Mouse (Mus musculus): ENCODE measurements at regions not wholly inside any gene's neighbourhood (a gene's known extent, or its start where the extent isn't known, plus 50 kb on each side); places are given as distances from the start of the nearest gene placed in this dataset.
"Not testable (repeated sequence)": the region's sequence is repeated elsewhere in the genome, so short reads cannot be mapped to it uniquely, and the experiment has no call there.

DNA sequence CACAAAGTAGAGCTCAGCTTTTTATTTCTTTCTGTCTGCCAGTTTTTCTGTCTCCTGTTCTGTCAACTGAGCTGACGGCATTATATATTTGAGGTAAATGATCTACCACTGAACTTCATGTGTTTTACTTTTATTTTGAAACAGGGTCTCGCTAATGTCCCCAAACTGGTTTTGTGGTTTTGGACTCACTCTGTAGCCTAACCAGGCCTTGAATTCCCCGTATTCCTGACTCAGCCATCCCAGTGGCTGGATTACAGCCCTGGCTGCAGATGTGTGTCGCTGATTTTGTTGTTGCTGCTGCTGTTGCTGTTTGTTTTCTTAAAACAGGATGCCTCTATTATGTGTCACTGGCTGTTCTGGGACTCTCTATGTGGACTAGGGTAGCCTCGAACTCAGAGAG, 317.3 kb upstream of the Irx1 start:
- no peak for DNase-seq (ENCODE audit: low spot score in 2 of 2)

- DNase-seq (ENCODE audit: low spot score in 2 of 2) = no peak
Measured at GRCm38 (mm10) chr13:72282764-72283163, 319.2 kb upstream of the Irx1 start.

DNA sequence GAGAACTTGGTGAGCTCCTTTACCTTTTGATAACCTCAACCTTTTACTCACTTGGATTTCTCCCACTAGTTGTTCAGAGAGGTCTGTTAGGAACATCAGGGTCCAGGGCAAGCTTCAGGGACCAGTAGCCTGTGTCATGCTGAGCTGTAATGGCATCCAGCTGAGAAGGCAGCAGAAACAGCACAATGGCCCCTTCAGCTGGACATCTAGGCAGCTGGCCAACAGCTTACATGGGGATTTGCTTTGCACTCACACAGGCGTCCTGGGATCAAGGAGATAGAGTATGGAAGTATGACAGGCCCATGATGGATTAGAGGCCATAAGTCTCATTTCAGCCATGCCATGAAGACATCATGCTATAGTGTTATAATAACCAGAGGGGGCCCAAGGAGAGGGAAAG, 320.2 kb upstream of the Irx1 start:
- no peak for DNase-seq (ENCODE audit: low spot score in 2 of 2)

DNA sequence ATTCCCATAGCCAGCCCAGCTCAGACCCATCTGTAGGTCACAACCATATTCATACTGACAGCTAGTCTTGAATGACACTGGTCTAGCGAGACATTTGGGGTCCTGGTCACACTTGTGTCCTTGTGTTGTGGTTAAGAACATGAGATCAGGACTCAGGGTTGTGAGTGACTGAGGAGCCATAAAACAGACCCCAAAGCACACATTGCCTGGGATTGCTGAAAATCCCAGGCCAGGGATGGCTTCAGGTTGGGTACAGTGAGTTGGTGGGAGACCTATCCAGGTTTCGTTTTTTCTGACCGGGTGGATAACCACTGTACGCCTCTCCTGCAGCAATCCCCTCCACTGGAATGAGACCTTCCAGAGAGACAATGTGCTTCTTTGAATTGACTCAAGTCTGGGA, 322.8 kb upstream of the Irx1 start:
- no peak for DNase-seq (ENCODE audit: low spot score in 2 of 2)

GRCm38 (mm10) chr13:72288381-72289092, 325.0 kb upstream of the Irx1 start:
- DNase-seq (ENCODE audit: low spot score in 2 of 2) = no peak

DNA sequence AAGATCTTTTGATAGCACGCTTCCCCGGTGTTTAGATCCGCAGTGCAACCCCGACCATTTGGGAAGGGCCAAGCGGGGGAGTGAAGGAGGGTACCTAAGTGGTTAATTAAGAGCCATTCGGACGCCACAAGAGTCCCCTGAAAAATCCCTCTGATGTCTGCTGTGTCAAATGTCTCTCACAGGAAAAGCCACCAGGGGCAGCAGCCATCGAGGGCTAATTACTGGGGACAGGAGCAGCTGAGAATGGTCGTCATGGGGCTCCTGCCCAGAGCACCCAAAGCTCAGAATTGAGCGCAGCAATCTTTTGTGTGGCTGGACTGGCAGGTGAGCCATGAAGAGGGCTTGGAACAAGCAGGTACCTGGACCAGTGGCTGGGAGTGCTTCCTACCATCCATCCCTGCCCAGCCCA, 325.6 kb upstream of the Irx1 start:
- DNase-seq (ENCODE audit: low spot score in 2 of 2) = no peak

DNA sequence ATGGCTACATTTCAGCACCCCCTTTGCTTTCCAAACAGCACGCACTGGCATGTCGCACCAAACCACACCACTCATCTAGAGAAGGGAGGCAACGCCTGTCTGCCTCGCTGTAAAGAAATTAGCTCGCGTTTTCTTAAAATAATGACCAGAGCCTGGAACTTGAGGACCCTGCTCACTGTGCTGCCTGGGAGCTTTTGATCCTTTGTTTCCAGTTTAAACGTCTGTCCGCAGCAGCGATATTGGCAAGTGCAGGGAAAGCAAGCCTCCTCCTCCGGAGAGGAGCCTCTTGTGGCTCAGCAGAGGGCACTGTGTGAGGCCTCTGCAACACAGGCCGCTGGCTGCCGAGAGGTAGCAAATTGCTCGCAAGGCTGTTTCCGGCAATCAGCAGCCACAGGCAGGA, 328.8 kb upstream of the Irx1 start:
- DNase-seq (ENCODE audit: low spot score in 2 of 2) = no peak

GRCm38 (mm10) chr13:72293059-72293694, 329.7 kb upstream of the Irx1 start:
- DNase-seq (ENCODE audit: low spot score in 2 of 2) = no peak

DNA sequence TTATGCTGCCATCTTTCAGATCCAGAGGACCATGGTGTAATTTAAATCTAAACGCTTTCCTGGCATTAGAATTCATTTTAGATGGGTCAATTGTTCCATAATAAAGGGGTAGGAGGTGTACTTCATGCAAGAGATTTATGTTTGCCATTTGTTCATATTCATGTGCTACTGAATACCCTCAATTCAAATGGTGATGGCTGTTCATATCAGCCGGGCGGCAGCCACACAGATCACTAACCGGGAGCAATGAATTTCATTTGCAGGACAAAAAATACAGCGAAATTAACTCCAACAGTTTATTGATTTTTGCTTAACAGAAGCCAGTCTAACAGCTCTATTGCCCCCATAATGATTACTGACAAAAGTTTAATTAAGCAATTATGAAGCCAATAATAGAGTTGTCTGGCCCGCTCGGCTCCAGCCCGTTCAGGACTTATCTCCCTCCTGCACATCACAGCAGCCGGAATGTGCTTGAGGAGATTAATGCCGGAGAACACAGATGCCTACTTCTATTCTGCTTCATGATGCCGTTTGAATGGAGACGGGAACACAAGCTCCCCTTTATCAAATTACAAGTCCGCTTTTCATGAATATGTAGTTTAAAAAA, 330.3 kb upstream of the Irx2 start:
- no peak for DNase-seq (ENCODE audit: low spot score in 2 of 2)

GRCm38 (mm10) chr13:72299660-72300059, 329.0 kb upstream of the Irx2 start:
- DNase-seq (ENCODE audit: low spot score in 2 of 2) = no peak

- DNase-seq (ENCODE audit: low spot score in 2 of 2) = no peak
Measured at GRCm38 (mm10) chr13:72301114-72301513, 327.5 kb upstream of the Irx2 start.

DNA sequence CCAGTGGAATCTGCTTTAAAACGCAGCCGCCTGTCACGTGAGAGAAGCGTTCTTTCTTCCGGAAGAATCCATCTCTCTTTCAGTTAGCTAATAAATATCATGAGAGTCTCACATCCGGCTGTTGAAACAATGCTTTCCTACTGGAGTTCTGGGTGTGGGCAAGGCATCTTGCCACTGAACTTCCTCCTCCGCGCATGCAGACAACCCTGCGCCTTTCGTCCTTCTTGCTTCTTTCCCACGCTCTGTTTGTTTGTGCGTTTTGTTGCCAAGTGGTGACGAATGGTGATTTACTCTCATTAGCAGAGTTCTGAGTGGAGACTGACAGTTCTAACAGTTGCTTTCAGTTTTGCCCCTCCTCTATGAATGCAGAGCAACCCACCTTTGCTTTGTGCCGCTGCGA, 326.8 kb upstream of the Irx2 start:
- DNase-seq (ENCODE audit: low spot score in 2 of 2) = no peak

- no peak for DNase-seq (ENCODE audit: low spot score in 2 of 2)
Measured at GRCm38 (mm10) chr13:72302436-72303125, 326.0 kb upstream of the Irx2 start.

- DNase-seq (ENCODE audit: low spot score in 2 of 2) = no peak
Measured at GRCm38 (mm10) chr13:72303126-72303760, 325.4 kb upstream of the Irx2 start.

DNA sequence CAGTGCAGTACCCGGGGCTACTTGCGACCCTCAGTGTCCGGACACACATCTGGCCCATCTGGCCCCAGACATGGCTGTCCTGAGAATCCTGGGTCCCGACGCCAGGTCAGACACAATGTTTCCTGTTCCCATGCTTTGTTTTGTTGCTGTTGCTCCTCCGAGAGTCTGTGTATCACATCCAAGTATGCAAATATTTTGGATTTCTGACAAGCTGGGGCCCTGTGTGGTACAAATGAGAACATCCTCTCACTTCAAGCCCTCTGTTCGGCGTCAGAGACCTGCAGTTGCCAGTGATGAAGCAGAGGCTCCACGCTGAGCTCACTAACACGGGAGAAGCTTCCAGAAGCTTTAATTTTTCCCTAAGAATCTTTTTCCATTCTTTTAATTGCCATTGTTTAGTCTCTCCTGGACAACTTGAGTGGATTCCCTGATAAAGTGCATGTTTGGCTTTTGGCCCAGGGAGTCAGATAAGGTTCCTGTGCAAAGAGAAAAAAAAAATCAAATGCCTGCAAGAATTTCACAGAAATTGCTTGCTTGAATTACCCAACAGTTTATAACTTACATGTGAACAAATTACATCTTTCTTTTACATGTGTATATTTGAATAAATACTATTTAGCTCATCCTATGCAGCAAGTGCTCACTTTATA, 304.5 kb upstream of the Irx2 start:
- DNase-seq (ENCODE audit: low spot score in 2 of 2) = no peak

GRCm38 (mm10) chr13:72326201-72326600, 302.4 kb upstream of the Irx2 start:
- DNase-seq (ENCODE audit: low spot score in 2 of 2) = not testable (repeated sequence)

GRCm38 (mm10) chr13:72345647-72346133, 282.9 kb upstream of the Irx2 start:
- DNase-seq (ENCODE audit: low spot score in 2 of 2) = no peak

DNA sequence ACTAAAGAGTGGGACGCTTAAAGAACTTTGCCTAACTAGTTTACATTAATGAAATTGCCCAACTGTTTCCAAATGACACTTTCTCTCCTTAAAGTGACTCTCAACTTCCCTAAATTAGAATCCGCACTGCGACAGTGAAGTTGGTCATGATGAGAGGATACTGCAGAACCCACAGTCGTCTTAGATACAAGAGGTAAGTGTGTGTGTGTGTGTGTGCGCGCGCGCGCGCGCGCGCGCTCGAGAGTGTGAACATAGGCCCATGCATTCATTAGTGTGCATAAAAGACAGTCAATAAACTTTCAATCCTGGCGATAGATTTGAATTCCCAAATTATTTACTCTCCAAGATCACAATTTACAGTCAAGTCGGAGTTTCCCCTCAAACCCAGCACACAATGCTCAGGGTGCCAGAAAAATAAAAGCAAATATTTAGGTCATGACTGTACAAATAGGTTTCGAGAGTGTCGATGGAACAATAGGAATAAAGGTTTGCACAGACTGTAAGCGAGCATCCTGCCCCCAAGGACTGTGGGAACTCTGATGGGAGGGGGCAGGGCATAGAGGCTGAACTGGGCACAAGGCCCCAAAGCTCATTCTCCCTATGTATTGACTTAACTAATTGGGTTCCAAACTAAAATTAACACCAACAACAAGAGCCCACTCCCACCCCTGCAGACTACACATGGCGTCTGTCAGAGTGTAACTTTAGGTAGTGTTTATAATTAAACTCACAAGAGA, 282.2 kb upstream of the Irx2 start:
- DNase-seq (ENCODE audit: low spot score in 2 of 2) = no peak

DNA sequence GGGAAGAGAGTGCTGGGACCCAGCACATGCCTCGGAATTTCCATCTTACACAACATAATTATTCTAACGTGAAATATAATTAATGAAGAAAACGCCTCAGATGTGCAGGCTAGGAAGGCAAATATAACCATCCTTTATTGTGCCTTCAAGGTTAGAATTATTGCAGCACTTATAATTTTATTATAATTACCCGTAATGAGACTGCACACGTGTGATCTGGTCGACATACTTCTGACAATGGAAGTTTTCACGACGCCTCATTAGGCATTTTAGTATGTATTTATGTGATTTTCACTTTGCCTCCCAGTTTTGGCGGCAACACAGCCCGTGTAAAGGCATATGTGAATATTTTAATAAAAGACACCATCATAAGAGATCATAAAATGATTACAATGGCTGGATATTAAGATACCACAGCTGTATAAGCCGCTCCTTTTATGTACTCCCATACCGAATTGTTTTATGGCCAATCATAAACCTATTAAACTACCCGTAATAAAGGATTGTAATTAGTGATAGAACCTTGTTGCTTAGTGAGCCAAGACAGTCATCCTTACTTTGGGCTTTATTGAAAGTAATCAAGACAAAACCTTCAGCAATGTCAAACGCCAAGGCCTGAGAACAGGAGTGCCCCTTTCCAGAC, 281.6 kb upstream of the Irx2 start:
- no peak for DNase-seq (ENCODE audit: low spot score in 2 of 2)

GRCm38 (mm10) chr13:72352641-72353181, 275.9 kb upstream of the Irx2 start:
- DNase-seq (ENCODE audit: low spot score in 2 of 2) = no peak
